Mouse (Mus musculus): Measurements from ENCODE around the gene Iqcg. TPM values are rescaled to one million over a fixed set of nuclear protein-coding genes. Genes with fewer than 3 reads are reported as not detected.

Gene Iqcg
- polyA plus RNA-seq (2014; fragmentation: Illumina TruSeq; extraction: RNeasy Lipid Tissue Mini Kit (QIAGEN cat#74804); ENCODE audit: low read depth, low replicate concordance) = 2.4 TPM

GRCm38 (mm10) chr16:33056095-33056785 lies at the start of gene Iqcg, which contains the start of gene Rpl35a:
Iqcg (minus strand) TSS chr16:33056218.
Rpl35a (plus strand) TSS chr16:33056453.

GRCm38 (mm10) chr16:33062024-33062681 lies 6.1 kb upstream of the Iqcg start, which contains the start of gene Lmln:
Lmln (plus strand) TSS chr16:33062521.

Other genes with a start within 250 kb of the Iqcg start
- not detected for gene Smbd1, start 245.7 kb downstream of the Iqcg start, polyA plus RNA-seq (2014; fragmentation: Illumina TruSeq; extraction: RNeasy Lipid Tissue Mini Kit (QIAGEN cat#74804); ENCODE audit: low read depth, low replicate concordance)
- gene Fyttd1, start 178.7 kb downstream of the Iqcg start, polyA plus RNA-seq (2014; fragmentation: Illumina TruSeq; extraction: RNeasy Lipid Tissue Mini Kit (QIAGEN cat#74804); ENCODE audit: low read depth, low replicate concordance) = 181 TPM
- gene Rubcn, start 178.5 kb downstream of the Iqcg start, polyA plus RNA-seq (2014; fragmentation: Illumina TruSeq; extraction: RNeasy Lipid Tissue Mini Kit (QIAGEN cat#74804); ENCODE audit: low read depth, low replicate concordance) = 10.4 TPM
- gene Lrch3, start 142.1 kb downstream of the Iqcg start, polyA plus RNA-seq (2014; fragmentation: Illumina TruSeq; extraction: RNeasy Lipid Tissue Mini Kit (QIAGEN cat#74804); ENCODE audit: low read depth, low replicate concordance) = 35.6 TPM
- gene Rpl35a, start 235 bp upstream of the Iqcg start, polyA plus RNA-seq (2014; fragmentation: Illumina TruSeq; extraction: RNeasy Lipid Tissue Mini Kit (QIAGEN cat#74804); ENCODE audit: low read depth, low replicate concordance) = 944 TPM
- 8.3 TPM for gene Lmln, start 6.3 kb upstream of the Iqcg start, polyA plus RNA-seq (2014; fragmentation: Illumina TruSeq; extraction: RNeasy Lipid Tissue Mini Kit (QIAGEN cat#74804); ENCODE audit: low read depth, low replicate concordance)
- 21.4 TPM for gene Osbpl11, start 128.9 kb upstream of the Iqcg start, polyA plus RNA-seq (2014; fragmentation: Illumina TruSeq; extraction: RNeasy Lipid Tissue Mini Kit (QIAGEN cat#74804); ENCODE audit: low read depth, low replicate concordance)
- 118 TPM for gene Snx4, start 195.2 kb upstream of the Iqcg start, polyA plus RNA-seq (2014; fragmentation: Illumina TruSeq; extraction: RNeasy Lipid Tissue Mini Kit (QIAGEN cat#74804); ENCODE audit: low read depth, low replicate concordance)